Mouse (Mus musculus) limb, embryonic 12.5 days (tissue): ENCODE measurements around the gene Gm5901. TPM values are rescaled to one million over a fixed set of nuclear protein-coding genes. Genes with fewer than 3 reads are reported as not detected.
"Not testable (repeated sequence)": the region's sequence is repeated elsewhere in the genome, so short reads cannot be mapped to it uniquely, and the experiment has no call there.

Experiments used
- ATAC-seq: fragments of 200-750 bp; cut with Nextera tagmentation; 2 replicates; pipeline ENCODE4 v1.8.0; 2017; ENCODE audit warnings: low read depth, moderate TSS enrichment; ENCODE audit not compliant: insufficient number of reproducible peaks, insufficient read depth, low FRiP score, low TSS enrichment
- H3K27ac ChIP-seq: fragments of 300-500 bp; sonication (generic); 2 replicates; pipeline ENCODE4 v1.5.1; 2016; ENCODE audit warnings: mild to moderate bottlenecking, moderate library complexity
- H3K27me3 ChIP-seq: fragments of 300-500 bp; sonication (generic); 2 replicates; pipeline ENCODE4 v1.6.1; 2016; ENCODE audit warnings: mild to moderate bottlenecking, moderate library complexity
- H3K36me3 ChIP-seq: fragments of 300-500 bp; sonication (generic); 2 replicates; pipeline ENCODE4 v1.6.1; 2016; ENCODE audit warnings: mild to moderate bottlenecking, moderate library complexity
- H3K4me1 ChIP-seq: fragments of 300-500 bp; sonication (generic); replicated peaks from 2 replicates; pipeline ENCODE4 v1.6.1; 2016
- H3K4me2 ChIP-seq: fragments of 300-500 bp; sonication (generic); 2 replicates; pipeline ENCODE4 v1.6.1; 2016; ENCODE audit warnings: mild to moderate bottlenecking, moderate library complexity
- H3K4me3 ChIP-seq: fragments of 300-500 bp; sonication (generic); replicated peaks from 2 replicates; pipeline ENCODE4 v1.5.1; 2016; ENCODE audit warnings: mild to moderate bottlenecking
- H3K9ac ChIP-seq: fragments of 300-500 bp; sonication (generic); replicated peaks from 2 replicates; pipeline ENCODE4 v1.6.1; 2016; ENCODE audit warnings: mild to moderate bottlenecking, moderate library complexity
- H3K9me3 ChIP-seq: fragments of 300-500 bp; sonication (generic); 2 replicates; pipeline ENCODE4 v1.6.1; 2016; ENCODE audit warnings: mild to moderate bottlenecking, moderate library complexity
- WGBS: fragments of 180-500 bp; shearing (Covaris S2); methylation state at CpG from one replicate; pipeline ENCODE4 v1.1.7; 2016; 5-methylcytosine and 5-hydroxymethylcytosine counted together
- polyA plus RNA-seq: library from polyadenylated mRNA; unstranded; fragments of >200 nt; fragmentation: Nextera tagmentation; extraction: Ambion mirVana; gene quantifications from 2 replicates; pipeline ENCODE4 v1.2.1, GENCODE M21; 2016

The Gm5901 gene
- polyA plus RNA-seq, 1 experiment from 2014 or later = not detected

- H3K9ac ChIP-seq = no peak overlapping the region
- WGBS = 63% methylated on average over 1 of the region's 1 CpGs
Observed at GRCm38 (mm10) chr7:105406322-105406721, 31.5 kb downstream of the Gm5901 start.

GRCm38 (mm10) chr7:105411874-105412632 lies 37.2 kb downstream of the Gm5901 start:
- not testable (repeated sequence) for H3K4me2 ChIP-seq, ATAC-seq, H3K4me3 ChIP-seq, H3K9ac ChIP-seq, H3K27me3 ChIP-seq, H3K27ac ChIP-seq, H3K4me1 ChIP-seq, H3K36me3 ChIP-seq, H3K9me3 ChIP-seq
- WGBS = 55% methylated on average over 8 of the region's 8 CpGs

More at GRCm38 (mm10) chr7:105406322-105406721, 31.5 kb downstream of the Gm5901 start:
- H3K4me3 ChIP-seq = no peak overlapping the region
- H3K27ac ChIP-seq = no peak overlapping the region
- H3K27me3 ChIP-seq = no peaks in the 10 kb centered on the region
- H3K4me2 ChIP-seq = no peak overlapping the region
- no peaks in the 10 kb centered on the region for H3K9me3 ChIP-seq
- no peaks in the 10 kb centered on the region for H3K36me3 ChIP-seq
- H3K4me1 ChIP-seq = no peaks in the 10 kb centered on the region
- no peak for ATAC-seq

- H3K4me1 ChIP-seq = no peaks in the 10 kb centered on the region
Observed at GRCm38 (mm10) chr7:105414385-105414784, 39.5 kb downstream of the Gm5901 start.

GRCm38 (mm10) chr7:105416529-105416928 lies 41.7 kb downstream of the Gm5901 start:
- Histone ChIP-seq H3K36me3 (no peaks in the 10 kb centered on the region), H3K4me1 (no peaks in the 10 kb centered on the region), H3K9ac (no peak overlapping the region), H3K27me3 (peaks cover 3% of the 10 kb centered on the region; the same call in 1 of the 2 replicates), H3K4me3 (no peak overlapping the region), H3K9me3 (no peaks in the 10 kb centered on the region), H3K4me2 (no peak overlapping the region), H3K27ac (no peak overlapping the region)
- no peak for ATAC-seq
- WGBS = 91% methylated on average over 7 of the region's 7 CpGs

More at GRCm38 (mm10) chr7:105414385-105414784, 39.5 kb downstream of the Gm5901 start:
- Histone ChIP-seq H3K9me3 (no peaks in the 10 kb centered on the region), H3K4me2 (no peak overlapping the region), H3K9ac (no peak overlapping the region), H3K27ac (no peak overlapping the region), H3K36me3 (no peaks in the 10 kb centered on the region), H3K4me3 (no peak overlapping the region), H3K27me3 (peaks cover 3% of the 10 kb centered on the region; the same call in 1 of the 2 replicates)
- WGBS = 53% methylated on average over 6 of the region's 6 CpGs
- ATAC-seq = no peak

GRCm38 (mm10) chr7:105418106-105418505 lies 43.3 kb downstream of the Gm5901 start:
- Histone ChIP-seq H3K4me2 (no peak overlapping the region), H3K9ac (no peak overlapping the region), H3K27ac (no peak overlapping the region), H3K9me3 (no peaks in the 10 kb centered on the region), H3K4me1 (no peaks in the 10 kb centered on the region), H3K4me3 (no peak overlapping the region), H3K36me3 (no peaks in the 10 kb centered on the region), H3K27me3 (peaks cover 3% of the 10 kb centered on the region; the same call in 1 of the 2 replicates)
- no peak for ATAC-seq
- WGBS = 78% methylated on average over 5 of the region's 5 CpGs

GRCm38 (mm10) chr7:105420903-105421302 lies 46.1 kb downstream of the Gm5901 start:
- WGBS = 48% methylated on average over 2 of the region's 2 CpGs
- H3K27ac ChIP-seq = no peak overlapping the region
- peaks cover 27% of the 10 kb centered on the region for H3K27me3 ChIP-seq
- H3K4me1 ChIP-seq = peaks cover 7% of the 10 kb centered on the region
- H3K9ac ChIP-seq = no peak overlapping the region
- H3K4me2 ChIP-seq = no peak overlapping the region
- no peaks in the 10 kb centered on the region for H3K36me3 ChIP-seq
- no peaks in the 10 kb centered on the region for H3K9me3 ChIP-seq
- ATAC-seq = no peak
- H3K4me3 ChIP-seq = no peak overlapping the region

GRCm38 (mm10) chr7:105424368-105424767 lies 49.5 kb downstream of the Gm5901 start:
- H3K36me3 ChIP-seq = no peaks in the 10 kb centered on the region
- 17% methylated on average over 5 of the region's 5 CpGs for WGBS
- H3K4me1 ChIP-seq = peaks cover 11% of the 10 kb centered on the region
- no peak for ATAC-seq
- H3K4me2 ChIP-seq = no peak overlapping the region
- H3K27me3 ChIP-seq = peaks cover 53% of the 10 kb centered on the region
- no peak overlapping the region for H3K9ac ChIP-seq
- no peak overlapping the region for H3K27ac ChIP-seq
- H3K9me3 ChIP-seq = no peaks in the 10 kb centered on the region
- H3K4me3 ChIP-seq = no peak overlapping the region

- WGBS = 2% methylated on average over 31 of the region's 31 CpGs
- H3K4me2 ChIP-seq = peak within 1 kb of the TSS; percentile 77
- no peak within 1 kb of the TSS for H3K27ac ChIP-seq
- peaks cover 11% of the 10 kb centered on the region for H3K4me1 ChIP-seq
- H3K27me3 ChIP-seq = peaks cover 55% of the 10 kb centered on the region
- H3K36me3 ChIP-seq = no peaks in the 10 kb centered on the region
- peak; percentile 83 for ATAC-seq
- no peaks in the 10 kb centered on the region for H3K9me3 ChIP-seq
- no peak within 1 kb of the TSS; the same call in 1 of the 2 replicates for H3K9ac ChIP-seq
- peak within 1 kb of the TSS; percentile 40 for H3K4me3 ChIP-seq
Observed at GRCm38 (mm10) chr7:105425424-105426043, 50.7 kb downstream of the Gm5901 start, which contains the start of gene Cckbr. TSS of gene Cckbr (plus strand) at chr7:105425731.

GRCm38 (mm10) chr7:105426051-105426450 lies 51.2 kb downstream of the Gm5901 start:
- no peak overlapping the region; the same call in 1 of the 2 replicates for H3K9ac ChIP-seq
- peak overlapping the region; percentile 77 for H3K4me2 ChIP-seq
- ATAC-seq = peak; percentile 50; the same call in 1 of the 2 replicates
- peaks cover 55% of the 10 kb centered on the region for H3K27me3 ChIP-seq
- H3K27ac ChIP-seq = no peak overlapping the region
- H3K9me3 ChIP-seq = no peaks in the 10 kb centered on the region
- H3K4me1 ChIP-seq = peaks cover 11% of the 10 kb centered on the region
- WGBS = 4% methylated on average over 11 of the region's 11 CpGs
- H3K36me3 ChIP-seq = no peaks in the 10 kb centered on the region
- peak overlapping the region; percentile 40 for H3K4me3 ChIP-seq
